Comparison of ENCODE assay signal across 8 mouse cellular contexts in genomic region chr15:85878848-85879497, GRCm38 (mm10). TPM values are rescaled to one million over a fixed set of nuclear protein-coding genes. Genes with fewer than 3 reads are reported as not detected.
A peak's percentile ranks its signal among the peaks of the same experiment; 100 is the strongest.
DNase-seq lines count a peak whose midpoint lies in the region; ATAC-seq lines count a peak whose summit lies in the region.

TSS of gene Trmu (plus strand) at chr15:85879312.

- peaks cover 45% of the 10 kb centered on the region for H3K36me3 ChIP-seq in hindbrain, embryonic 12.5 days

- H3K4me3 ChIP-seq in hindbrain, embryonic 12.5 days = peak within 1 kb of the TSS; percentile 79

- H3K9ac ChIP-seq in hindbrain, embryonic 12.5 days = peak within 1 kb of the TSS; percentile 84

- peak; percentile 96 for DNase-seq in Muller cell, postnatal 12 days (ENCODE audit: inconsistent ontology term)
- DNase-seq in cerebellum, adult 9-11 months = peak; percentile 93
- peak; percentile 86 to 92 for DNase-seq in frontal cortex, postnatal 10 days (ENCODE audit: low spot score in 2 of 2)
- peak; percentile 90 to 95 for DNase-seq in layer of hippocampus, postnatal 14 days (ENCODE audit: low spot score in 2 of 2)
- DNase-seq in lung, postnatal 14 days = peak; percentile 90
- peak; percentile 82 for DNase-seq in retina, adult 2 months (ENCODE audit: low read depth, low spot score)
- peak; percentile 87 for DNase-seq in thymus, postnatal 36 days

- peak within 1 kb of the TSS; percentile 79 for H3K27ac ChIP-seq in hindbrain, embryonic 12.5 days

- H3K4me2 ChIP-seq in hindbrain, embryonic 12.5 days (replicated peaks) = peak within 1 kb of the TSS; percentile 96

- H3K9me3 ChIP-seq in hindbrain, embryonic 12.5 days (replicated peaks) = no peaks in the 10 kb centered on the region

- H3K27me3 ChIP-seq in hindbrain, embryonic 12.5 days = no peaks in the 10 kb centered on the region

- peak; percentile 94 for ATAC-seq in hindbrain, embryonic 12.5 days (ENCODE audit: low FRiP score)

- H3K4me1 ChIP-seq in hindbrain, embryonic 12.5 days = peaks cover 24% of the 10 kb centered on the region

- WGBS in hindbrain, embryonic 12.5 days = under 1% methylated on average over 43 of the region's 50 CpGs

RNA-seq across cellular contexts. Expression of gene Trmu, which starts in this region (rescaled TPM):
- 42.6 and 47.0 TPM in 2 replicates for polyA plus RNA-seq in hindbrain, embryonic 12.5 days (2016; fragmentation: Nextera tagmentation; extraction: Ambion mirVana)
- 10 to 100 TPM; 36.2 to 41.7 TPM for total RNA-seq in layer of hippocampus, postnatal 14 days (2021)

Comparison
In these comparisons a context has a peak if more than half of its experiments do, and no peak if none do; other contexts are left out.
1. Peak in every context shown above with its lines: DNase-seq, ATAC-seq, H3K4me3 ChIP-seq and H3K27ac ChIP-seq.